Mouse (Mus musculus): ENCODE measurements around the gene Cfap221. TPM values are rescaled to one million over a fixed set of nuclear protein-coding genes. Genes with fewer than 3 reads are reported as not detected.

Gene Cfap221
- total and polyA plus RNA-seq, 3 experiments, result not detected

GRCm38 (mm10) chr1:119892933-119893332 lies 104.1 kb downstream of the Cfap221 start:
- Histone ChIP-seq H3K36me3 (ENCODE audit: control insufficient read depth in 1 of 2, insufficient read depth in 2 of 2, low read length in 2 of 2) (no peaks in the 10 kb centered on the region), H3K27ac (ENCODE audit: control insufficient read depth, low read depth, low read length) (no peak overlapping the region), H3K4me3 (ENCODE audit: control insufficient read depth in 1 of 2, insufficient read depth in 1 of 2, low read depth in 2 of 2, low read length in 2 of 2) (no peak overlapping the region), H3K79me2 (ENCODE audit: control insufficient read depth, insufficient read depth, low read length, poor library complexity) (no peaks in the 10 kb centered on the region), H3K9ac (ENCODE audit: control insufficient read depth, low read depth, low read length, poor library complexity, severe bottlenecking) (no peak overlapping the region), H3K9me3 (replicated peaks; ENCODE audit: insufficient read depth, low read length) (no peaks in the 10 kb centered on the region), H3K27me3 (ENCODE audit: control insufficient read depth in 1 of 2, insufficient read depth in 2 of 2, low read length in 2 of 2) (no peaks in the 10 kb centered on the region), H3K4me1 (ENCODE audit: control insufficient read depth in 1 of 2, insufficient read depth in 2 of 2, low read length in 2 of 2) (peaks cover 0 to 3% of the 10 kb centered on the region in 2 experiments; a peak in 3 of 4 replicates)
- no peak for DNase-seq (ENCODE audit: low read depth, low spot score)
- no peak for TF ChIP-seq CHD1 (IDR thresholded peaks at IDR 0.05; ENCODE audit: low read depth, low read length)
- TF ChIP-seq RAD21 (IDR thresholded peaks at IDR 0.05; ENCODE audit: low read depth, low read length), result peak; percentile 0; the same call in 1 of the 2 replicates

DNA sequence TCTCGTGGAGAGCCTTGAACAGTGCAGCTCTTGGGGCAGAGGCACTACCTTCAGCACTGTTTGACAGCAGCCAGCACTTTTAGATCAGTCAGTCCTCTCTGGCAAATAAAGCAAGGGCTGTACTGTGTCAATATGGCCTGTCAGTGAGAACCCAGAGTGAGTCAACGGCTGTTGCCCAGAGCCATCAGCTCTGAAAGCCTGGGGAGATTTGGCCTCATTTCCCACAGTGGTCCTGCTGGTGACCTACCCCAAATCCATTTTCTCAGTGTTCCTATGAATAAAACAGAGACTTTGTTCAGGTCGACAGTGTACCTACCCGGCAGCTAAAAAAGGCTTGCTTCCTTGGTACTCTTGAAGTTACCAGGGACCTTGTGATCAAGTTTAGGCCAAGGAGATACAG lies 105.2 kb downstream of the Cfap221 start:
- Histone ChIP-seq H3K27ac (ENCODE audit: control insufficient read depth, low read depth, low read length) (no peak overlapping the region), H3K4me1 (ENCODE audit: control insufficient read depth in 1 of 2, insufficient read depth in 2 of 2, low read length in 2 of 2) (peaks cover 0 to 3% of the 10 kb centered on the region in 2 experiments; a peak in 3 of 4 replicates), H3K9me3 (replicated peaks; ENCODE audit: insufficient read depth, low read length) (no peaks in the 10 kb centered on the region), H3K79me2 (ENCODE audit: control insufficient read depth, insufficient read depth, low read length, poor library complexity) (no peaks in the 10 kb centered on the region), H3K4me3 (ENCODE audit: control insufficient read depth in 1 of 2, insufficient read depth in 1 of 2, low read depth in 2 of 2, low read length in 2 of 2) (no peak overlapping the region), H3K36me3 (ENCODE audit: control insufficient read depth in 1 of 2, insufficient read depth in 2 of 2, low read length in 2 of 2) (no peaks in the 10 kb centered on the region), H3K27me3 (ENCODE audit: control insufficient read depth in 1 of 2, insufficient read depth in 2 of 2, low read length in 2 of 2) (no peaks in the 10 kb centered on the region), H3K9ac (ENCODE audit: control insufficient read depth, low read depth, low read length, poor library complexity, severe bottlenecking) (no peak overlapping the region)
- TF ChIP-seq CHD2 (IDR thresholded peaks at IDR 0.05; ENCODE audit: low read length), result no peak
- DNase-seq (ENCODE audit: low read depth, low spot score), result no peak

GRCm38 (mm10) chr1:119891149-119891548 lies 105.9 kb downstream of the Cfap221 start:
- Histone ChIP-seq H3K27me3 (ENCODE audit: control insufficient read depth in 1 of 2, insufficient read depth in 2 of 2, low read length in 2 of 2) (no peaks in the 10 kb centered on the region), H3K4me3 (ENCODE audit: control insufficient read depth in 1 of 2, insufficient read depth in 1 of 2, low read depth in 2 of 2, low read length in 2 of 2) (no peak overlapping the region), H3K4me1 (ENCODE audit: control insufficient read depth in 1 of 2, insufficient read depth in 2 of 2, low read length in 2 of 2) (peaks cover 0 to 3% of the 10 kb centered on the region in 2 experiments; a peak in 3 of 4 replicates), H3K79me2 (ENCODE audit: control insufficient read depth, insufficient read depth, low read length, poor library complexity) (no peaks in the 10 kb centered on the region), H3K27ac (ENCODE audit: control insufficient read depth, low read depth, low read length) (no peak overlapping the region), H3K36me3 (ENCODE audit: control insufficient read depth in 1 of 2, insufficient read depth in 2 of 2, low read length in 2 of 2) (no peaks in the 10 kb centered on the region), H3K9me3 (replicated peaks; ENCODE audit: insufficient read depth, low read length) (no peaks in the 10 kb centered on the region), H3K9ac (ENCODE audit: control insufficient read depth, low read depth, low read length, poor library complexity, severe bottlenecking) (no peak overlapping the region)
- TF ChIP-seq GABPA (IDR thresholded peaks at IDR 0.05; ENCODE audit: low read depth, low read length) (no peak), TBP (IDR thresholded peaks at IDR 0.05; ENCODE audit: low read depth, low read length) (no peak), ZKSCAN1 (IDR thresholded peaks at IDR 0.05; ENCODE audit: low read depth, low read length) (no peak)
- DNase-seq (ENCODE audit: low read depth, low spot score), result no peak

DNA sequence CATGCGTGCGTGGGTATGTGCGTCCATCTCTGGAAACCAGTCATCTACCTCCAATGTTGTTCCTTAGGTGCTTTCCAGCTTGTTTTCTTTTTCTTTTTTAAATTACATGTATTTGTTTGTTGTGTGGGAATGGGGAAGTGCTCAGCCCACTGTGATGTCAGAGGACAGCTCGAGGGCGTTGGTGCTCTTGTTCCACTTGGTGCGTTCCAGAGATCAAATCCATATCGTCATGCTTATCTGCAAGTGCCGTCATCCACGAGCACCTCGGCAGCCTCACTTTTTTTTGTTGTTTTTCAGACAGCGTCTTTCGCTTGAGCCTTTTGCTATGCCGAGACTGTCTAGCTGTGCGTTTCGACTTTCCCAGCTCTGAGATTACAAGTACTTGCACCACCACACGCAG lies 107.7 kb downstream of the Cfap221 start:
- Histone ChIP-seq H3K36me3 (ENCODE audit: control insufficient read depth in 1 of 2, insufficient read depth in 2 of 2, low read length in 2 of 2) (no peaks in the 10 kb centered on the region), H3K4me3 (ENCODE audit: control insufficient read depth in 1 of 2, insufficient read depth in 1 of 2, low read depth in 2 of 2, low read length in 2 of 2) (peak overlapping the region; percentile 7 to 37; a peak in 1 of 4 replicates)
- DNase-seq (ENCODE audit: low read depth, low spot score), result peak; percentile 62
- TF ChIP-seq NELFE (IDR thresholded peaks at IDR 0.05; ENCODE audit: low read depth, low read length), result no peak
- TF ChIP-seq SIN3A (IDR thresholded peaks at IDR 0.05; ENCODE audit: low read length), result peak; percentile 21; the same call in 1 of the 2 replicates
- TF ChIP-seq POLR2AphosphoS2 (IDR thresholded peaks at IDR 0.05; ENCODE audit: low read length), result no peak
- TF ChIP-seq BHLHE40 (IDR thresholded peaks at IDR 0.05; ENCODE audit: borderline replicate concordance, low read depth, low read length), result no peak
- no peak for TF ChIP-seq UBTF (IDR thresholded peaks at IDR 0.05; ENCODE audit: borderline replicate concordance, insufficient read depth, low read depth, low read length)
- peak; percentile 51; the same call in 1 of the 2 replicates for TF ChIP-seq ETS1 (IDR thresholded peaks at IDR 0.05; ENCODE audit: low read depth, low read length)
- TF ChIP-seq ZNF384 (IDR thresholded peaks at IDR 0.05; ENCODE audit: low read depth, low read length), result peak; percentile 32; the same call in 1 of the 2 replicates
- TF ChIP-seq GATA1 (IDR thresholded peaks at IDR 0.05; ENCODE audit: low read depth, low read length), result 0 out of 2 replicates have a peak, but pooled peaks have one; percentile 38
- TF ChIP-seq MYB (IDR thresholded peaks at IDR 0.05; ENCODE audit: low read depth, low read length), result no peak
- TF ChIP-seq KAT2A (conservative IDR thresholded peaks at IDR 0.05; ENCODE audit: low read depth, low read length), result no peak
- no peak for TF ChIP-seq RAD21 (IDR thresholded peaks at IDR 0.05; ENCODE audit: low read depth, low read length)
- TF ChIP-seq MAFK (IDR thresholded peaks at IDR 0.05; ENCODE audit: borderline replicate concordance, low read depth, low read length), result no peak
- no peak for TF ChIP-seq HCFC1 (IDR thresholded peaks at IDR 0.05; ENCODE audit: low read depth, low read length)
- no peak for TF ChIP-seq TBP (IDR thresholded peaks at IDR 0.05; ENCODE audit: low read depth, low read length)
- no peak for TF ChIP-seq MAX (IDR thresholded peaks at IDR 0.05; ENCODE audit: low read length)
- TF ChIP-seq E2F4 (IDR thresholded peaks at IDR 0.05; ENCODE audit: borderline replicate concordance, low read depth, low read length), result no peak
- no peak for TF ChIP-seq MYC (IDR thresholded peaks at IDR 0.05; ENCODE audit: low read depth, low read length)

More for the DNA sequence above, 107.7 kb downstream of the Cfap221 start:
- H3K79me2 ChIP-seq (ENCODE audit: control insufficient read depth, insufficient read depth, low read length, poor library complexity), result no peaks in the 10 kb centered on the region
- H3K27me3 ChIP-seq (ENCODE audit: control insufficient read depth in 1 of 2, insufficient read depth in 2 of 2, low read length in 2 of 2), result no peaks in the 10 kb centered on the region
- no peak overlapping the region for H3K27ac ChIP-seq (ENCODE audit: control insufficient read depth, low read depth, low read length)
- H3K9me3 ChIP-seq (replicated peaks; ENCODE audit: insufficient read depth, low read length), result no peaks in the 10 kb centered on the region
- H3K9ac ChIP-seq (ENCODE audit: control insufficient read depth, low read depth, low read length, poor library complexity, severe bottlenecking), result no peak overlapping the region
- H3K4me1 ChIP-seq (ENCODE audit: control insufficient read depth in 1 of 2, insufficient read depth in 2 of 2, low read length in 2 of 2), result peaks cover 0 to 3% of the 10 kb centered on the region in 2 experiments; a peak in 3 of 4 replicates

Data from MEL (cell line).